Mouse (Mus musculus) left cerebral cortex, adult 2 months (tissue): ENCODE measurements at regions not wholly inside any gene's neighbourhood (a gene's known extent, or its start where the extent isn't known, plus 50 kb on each side); places are given as distances from the start of the nearest gene placed in this dataset.

Source experiments
- DNase-seq, 2 experiments: peaks; one replicate each; pipeline ENCODE4 v3.0.0; 2021 to 2022; ENCODE audit warnings: low spot score in 2 of 2, mixed read lengths in 1 of 2; ENCODE audit errors: extremely low spot score in 1 of 2
- H3K27ac ChIP-seq: fragments of 200-600 bp; 2 replicates; pipeline ENCODE4 v1.8.1; 2022
- H3K4me3 ChIP-seq: fragments of 200-600 bp; 2 replicates; pipeline ENCODE4 v1.8.1; 2022
- CTCF ChIP-seq: fragments of 200-600 bp; IDR thresholded peaks from 2 replicates; pipeline ENCODE4 v1.8.1; 2022; ENCODE audit warnings: antibody characterized with exemption, mild to moderate bottlenecking, moderate library complexity
- intact Hi-C: fragments of 180-260 bp; cut with DNase I; formaldehyde crosslinking; loops from one replicate; pipeline ENCODE4 v1.15.1; 2025

DNA sequence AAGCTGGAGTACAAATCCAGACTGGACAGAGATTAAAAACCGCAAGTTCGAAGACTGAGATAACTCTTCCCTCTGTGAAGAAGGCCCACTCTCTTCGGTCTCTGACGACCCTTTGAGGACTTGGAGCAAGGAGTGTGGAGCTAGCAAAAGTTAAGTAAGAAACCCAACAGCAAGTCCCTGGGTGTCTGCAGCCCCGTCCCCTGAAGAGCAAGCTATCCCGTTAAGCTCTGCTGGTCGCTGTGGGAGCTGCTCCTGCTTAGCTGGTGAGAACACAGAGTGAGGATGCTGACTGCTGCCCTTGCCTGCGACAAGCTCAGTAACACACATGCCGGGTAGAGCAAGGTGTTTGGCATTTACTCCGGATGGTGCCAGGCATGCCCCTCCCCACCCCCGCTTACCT lies 115.2 kb upstream of the Pja1 start:
- intact Hi-C loops, result no loop called here

DNA sequence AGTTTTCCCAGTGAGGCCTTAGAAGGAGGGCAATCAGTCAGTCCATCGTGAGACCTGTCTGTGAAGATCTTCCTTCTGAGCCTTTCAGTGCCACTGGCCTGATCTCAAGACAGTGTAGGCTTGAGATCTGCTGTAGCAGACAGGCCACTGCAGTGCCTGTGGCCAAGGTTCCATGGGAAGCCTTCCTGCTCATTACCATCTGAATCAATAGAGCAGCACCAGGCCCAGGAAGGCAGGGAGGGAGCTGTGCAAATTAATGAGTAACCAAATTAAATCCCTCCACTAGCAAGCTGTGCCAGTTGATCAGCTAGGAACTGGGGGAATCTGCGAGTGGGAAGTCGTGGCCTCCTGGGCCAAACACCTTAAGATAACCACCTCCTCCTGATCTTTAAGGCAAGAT lies 114.6 kb upstream of the Pja1 start:
- DNase-seq, result no peak
- no peak overlapping the region for H3K4me3 ChIP-seq
- intact Hi-C loops, result no loop called here
- TF ChIP-seq CTCF, result no peak
- no peak overlapping the region for H3K27ac ChIP-seq

More for the DNA sequence above, 115.2 kb upstream of the Pja1 start:
- TF ChIP-seq CTCF, result no peak
- no peak for DNase-seq
- Histone ChIP-seq H3K27ac (no peak overlapping the region), H3K4me3 (no peak overlapping the region)

DNA sequence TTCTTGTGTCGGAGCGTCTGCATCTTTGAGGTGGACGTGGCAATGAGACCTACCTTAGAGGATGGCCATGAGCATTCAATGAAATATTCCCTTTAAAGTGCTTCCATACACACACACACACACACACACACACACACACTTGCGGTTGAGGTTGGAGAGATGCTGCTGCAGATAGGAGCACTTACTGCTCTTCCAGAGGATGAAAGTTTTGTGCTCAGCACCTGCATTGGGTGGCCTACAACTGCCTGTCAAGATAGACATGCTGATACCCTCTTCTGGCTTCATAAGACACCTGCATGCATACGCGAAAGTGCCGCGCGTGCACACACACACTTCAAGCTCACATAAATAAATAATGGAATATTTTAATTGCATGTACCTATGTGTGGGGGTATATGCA lies 111.5 kb upstream of the Pja1 start:
- no peak for DNase-seq
- intact Hi-C loops, result no loop called here
- TF ChIP-seq CTCF, result no peak
- H3K27ac ChIP-seq, result no peak overlapping the region
- H3K4me3 ChIP-seq, result no peak overlapping the region

DNA sequence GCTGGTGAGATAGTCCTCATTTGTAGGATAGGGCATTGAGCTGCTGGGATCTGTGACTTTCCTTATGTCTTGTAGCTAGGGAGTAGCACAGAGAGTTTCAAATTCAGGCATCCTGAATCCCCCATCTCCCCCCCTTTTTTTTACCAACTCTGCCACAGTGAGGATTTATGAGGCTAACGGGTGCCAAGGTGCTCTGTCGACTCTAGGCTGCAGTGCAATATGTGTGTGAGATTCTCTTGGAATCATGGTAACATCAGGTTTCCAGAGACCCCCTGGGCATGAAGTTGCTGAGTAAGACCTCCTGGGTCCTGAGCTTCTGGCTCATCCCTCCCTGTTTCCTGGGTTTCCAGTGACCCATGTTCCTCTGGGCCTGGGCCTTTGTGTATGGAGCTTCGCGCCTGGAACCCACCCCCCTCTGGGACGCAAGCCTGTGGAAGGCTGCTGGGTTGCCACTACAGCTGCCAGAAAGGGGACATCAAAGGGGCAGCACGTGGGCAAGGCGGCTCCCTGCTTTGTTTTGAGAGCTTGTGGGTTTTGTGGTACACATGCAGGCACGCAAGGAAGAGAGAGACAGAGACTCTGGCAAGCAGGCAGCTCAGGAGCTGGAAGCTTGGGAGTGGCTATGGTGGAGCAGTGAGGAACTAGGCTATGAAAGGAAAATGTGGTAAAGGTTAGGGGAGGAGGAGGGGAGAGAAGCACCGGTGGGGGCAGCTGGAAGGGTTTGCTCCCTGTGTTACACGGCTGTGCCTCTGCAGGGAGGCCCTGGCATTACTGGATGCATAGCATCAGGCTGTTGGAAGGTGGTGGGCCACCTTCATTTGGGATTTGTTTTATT lies 110.8 kb upstream of the Pja1 start:
- TF ChIP-seq CTCF, result no peak
- intact Hi-C loops, result no loop called here
- no peak overlapping the region for H3K27ac ChIP-seq

DNA sequence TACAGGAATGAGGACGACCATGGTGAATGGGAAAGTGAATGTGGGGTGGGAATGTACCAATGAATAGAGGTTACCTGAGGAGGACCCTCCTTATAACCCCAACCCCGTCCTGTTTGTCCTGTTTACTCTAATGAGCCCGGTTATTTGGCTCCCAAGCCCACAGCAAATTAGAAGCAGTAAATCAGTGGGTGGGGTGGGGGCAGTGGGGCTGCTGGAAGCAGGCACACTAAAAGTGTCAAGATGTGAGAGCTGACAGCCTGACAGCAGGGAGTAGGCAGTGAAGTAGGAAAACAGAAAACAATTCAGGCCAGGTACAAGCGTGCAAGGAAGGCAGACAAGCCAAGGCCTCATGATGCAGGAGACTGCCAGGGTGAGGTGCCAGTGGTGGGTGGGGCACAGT lies 108.1 kb upstream of the Pja1 start:
- Histone ChIP-seq H3K4me3 (no peak overlapping the region), H3K27ac (no peak overlapping the region)
- DNase-seq, result no peak
- intact Hi-C loops, result no loop called here
- no peak for TF ChIP-seq CTCF

More for the DNA sequence above, 110.8 kb upstream of the Pja1 start:
- no peak for DNase-seq
- no peak overlapping the region for H3K4me3 ChIP-seq

DNA sequence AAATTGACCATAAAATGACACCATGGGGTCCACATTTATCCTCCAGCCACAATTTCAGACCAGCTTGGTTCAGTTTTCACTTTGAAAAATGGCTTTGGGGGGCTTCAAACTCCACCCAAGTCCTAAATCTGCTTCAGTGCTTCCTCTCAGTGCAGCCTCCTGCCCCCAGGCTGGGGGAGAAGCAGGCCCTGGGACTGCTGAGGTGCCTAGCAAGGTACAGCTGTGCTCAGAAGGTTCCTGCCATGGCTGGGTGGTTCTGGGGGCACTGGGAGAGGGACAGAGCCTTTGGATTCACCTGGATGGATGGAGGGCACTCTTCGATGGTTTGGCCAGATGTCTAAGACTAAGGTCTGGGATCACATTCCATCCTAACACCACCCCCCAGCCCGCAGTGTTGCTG lies 107.7 kb upstream of the Pja1 start:
- no peak overlapping the region for H3K27ac ChIP-seq
- DNase-seq, result no peak
- TF ChIP-seq CTCF, result no peak
- intact Hi-C loops, result no loop called here
- H3K4me3 ChIP-seq, result no peak overlapping the region

DNA sequence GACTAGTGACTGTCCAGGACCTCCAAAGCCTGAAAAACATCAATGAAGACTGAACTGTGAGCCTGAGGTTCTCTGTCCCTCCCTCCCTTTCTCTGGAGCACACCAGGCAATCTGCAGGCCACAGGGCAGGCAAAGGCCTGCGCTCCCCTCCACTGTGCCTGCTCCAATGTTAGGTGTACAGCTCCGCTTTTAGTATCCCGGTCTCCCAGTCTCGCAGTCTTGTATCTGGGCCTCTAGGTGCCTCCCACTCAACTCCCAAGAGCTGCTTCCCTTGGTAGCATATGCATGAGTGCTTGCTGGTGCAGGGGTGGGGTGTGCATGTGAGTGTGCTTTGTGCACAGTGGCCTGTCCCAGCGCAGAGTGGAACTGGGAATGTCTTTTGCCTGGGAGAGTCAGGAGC lies 104.0 kb upstream of the Pja1 start:
- Histone ChIP-seq H3K27ac (no peak overlapping the region), H3K4me3 (no peak overlapping the region)
- intact Hi-C loops, result loop anchor here (2.0 kb wide), 2 partner anchors 84 to 106 kb away; no protein-coding TSS in a partner anchor
- DNase-seq, result no peak
- no peak for TF ChIP-seq CTCF

DNA sequence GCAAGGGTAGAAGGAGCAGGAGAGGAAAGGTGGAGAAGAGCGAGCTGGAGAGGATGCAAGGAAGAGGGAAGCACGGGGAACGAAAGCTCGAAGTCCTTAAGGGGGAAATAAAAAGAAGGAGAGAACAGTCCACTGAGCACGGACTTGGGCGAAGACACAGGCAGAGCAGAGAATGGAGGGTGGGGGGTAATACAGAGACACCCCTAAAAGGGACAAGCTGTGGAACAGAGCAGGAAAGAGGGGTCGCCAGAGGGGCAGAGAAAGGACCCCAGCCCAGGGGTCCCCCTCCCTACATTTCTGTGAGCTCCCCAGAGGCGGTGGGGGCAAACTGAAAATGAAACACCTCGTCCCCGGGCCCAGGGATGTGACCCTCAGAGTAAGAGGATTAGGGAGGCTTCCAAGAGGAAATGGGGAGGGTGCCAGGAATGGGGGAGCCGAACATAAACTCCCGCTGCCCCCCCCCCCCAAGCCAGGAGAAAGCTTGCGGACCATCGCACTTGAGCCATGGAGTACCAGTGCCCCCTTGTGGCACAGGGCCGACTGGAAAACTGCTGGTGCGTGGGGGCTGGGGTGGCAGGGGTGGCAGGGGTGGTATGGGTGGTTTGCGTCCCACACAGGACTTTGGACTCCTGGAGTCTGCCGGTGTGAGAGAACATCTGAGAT lies 103.5 kb upstream of the Pja1 start:
- TF ChIP-seq CTCF, result peak; percentile 56
- peak overlapping the region; percentile 38 for H3K4me3 ChIP-seq
- H3K27ac ChIP-seq, result no peak overlapping the region
- peak; percentile 33 to 60 for DNase-seq
- intact Hi-C loops, result loop anchor here (1.0 to 5.0 kb wide), 4 partner anchors 42 to 439 kb away; no protein-coding TSS in a partner anchor

DNA sequence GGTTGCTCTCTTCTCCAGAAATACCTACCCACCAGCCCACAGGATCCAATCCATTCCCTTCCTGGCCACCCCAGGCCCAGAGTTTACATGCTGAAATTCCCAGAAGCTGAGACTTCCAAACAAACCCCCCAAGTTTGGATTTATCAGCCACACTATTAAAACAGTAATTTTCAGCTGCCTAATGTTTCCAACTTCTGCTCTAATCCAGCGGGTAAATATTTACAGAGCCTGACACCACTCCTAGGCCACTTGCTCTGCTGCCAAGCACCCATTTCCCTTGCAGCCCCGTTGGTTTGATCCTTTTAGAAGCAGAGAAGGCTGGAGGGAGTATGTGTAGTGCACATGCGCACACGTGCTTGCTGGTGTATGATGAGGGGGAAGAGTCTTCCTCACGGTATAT lies 99.1 kb upstream of the Pja1 start:
- intact Hi-C loops, result loop anchor here (5.0 kb wide), 1 partner anchor 38 kb away; no protein-coding TSS in a partner anchor
- TF ChIP-seq CTCF, result no peak
- Histone ChIP-seq H3K4me3 (no peak overlapping the region), H3K27ac (no peak overlapping the region)
- no peak for DNase-seq

DNA sequence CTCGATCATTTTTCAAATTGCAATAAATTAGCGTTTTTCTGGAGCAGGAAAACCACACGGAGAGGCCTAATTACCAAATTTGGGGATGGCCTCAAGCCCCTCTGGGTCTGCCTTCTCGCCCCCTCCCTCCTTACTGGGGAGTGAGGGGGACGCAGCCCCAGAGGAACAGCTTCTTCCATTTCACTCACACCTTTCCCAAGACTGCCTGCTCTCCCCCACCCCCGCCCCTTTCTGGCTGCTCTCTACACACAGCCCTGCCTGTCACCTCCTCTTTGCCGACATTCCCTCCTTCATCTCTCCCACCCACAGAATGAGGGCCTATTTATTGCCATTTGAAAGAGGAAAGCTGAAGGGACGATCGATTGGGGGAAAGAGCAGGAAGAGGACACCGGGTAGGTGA lies 97.2 kb upstream of the Pja1 start:
- no peak overlapping the region for H3K27ac ChIP-seq
- no peak overlapping the region for H3K4me3 ChIP-seq
- intact Hi-C loops, result no loop called here
- DNase-seq, result no peak
- TF ChIP-seq CTCF, result no peak

DNA sequence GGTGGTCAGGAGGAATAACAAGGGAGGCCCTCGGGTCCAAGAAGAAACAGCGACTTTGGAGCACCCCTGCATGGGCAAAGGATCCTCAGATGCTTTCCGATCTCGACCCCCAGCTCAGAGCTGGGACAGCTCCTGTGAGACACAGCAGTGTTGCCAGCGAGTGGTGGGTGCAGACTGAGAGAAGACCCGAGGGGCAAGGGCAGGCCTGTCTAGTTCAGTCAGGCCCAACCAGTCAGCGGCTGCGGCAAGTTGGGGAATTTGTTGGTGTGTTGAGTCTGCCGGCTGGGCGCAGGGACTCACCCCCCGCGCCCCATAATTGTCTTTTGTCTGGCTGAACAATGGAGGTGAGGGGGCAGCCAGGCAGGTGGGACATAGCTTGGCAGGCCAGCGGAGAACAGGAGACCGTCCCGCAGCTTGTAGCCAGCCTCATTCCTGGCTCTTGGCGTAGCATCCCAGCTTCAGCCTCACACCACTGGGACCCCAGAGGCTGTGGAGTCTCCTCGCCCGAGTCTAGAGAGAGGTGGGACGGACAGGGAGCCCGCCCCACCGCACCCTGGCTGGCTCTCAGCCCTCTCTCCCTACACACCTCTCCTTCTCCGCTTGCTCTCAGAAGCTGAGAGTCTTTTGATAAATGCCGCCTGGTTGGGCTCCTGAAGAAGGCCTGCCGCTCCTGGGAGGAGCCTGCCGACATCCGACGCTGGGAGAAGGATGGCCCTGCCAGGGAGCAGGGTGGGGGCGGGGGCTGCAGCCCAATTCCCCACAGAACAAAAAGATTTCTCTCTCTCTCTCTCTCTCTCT lies 96.5 kb upstream of the Pja1 start:
- DNase-seq, result no peak
- Histone ChIP-seq H3K27ac (no peak overlapping the region), H3K4me3 (no peak overlapping the region)
- intact Hi-C loops, result no loop called here
- no peak for TF ChIP-seq CTCF

DNA sequence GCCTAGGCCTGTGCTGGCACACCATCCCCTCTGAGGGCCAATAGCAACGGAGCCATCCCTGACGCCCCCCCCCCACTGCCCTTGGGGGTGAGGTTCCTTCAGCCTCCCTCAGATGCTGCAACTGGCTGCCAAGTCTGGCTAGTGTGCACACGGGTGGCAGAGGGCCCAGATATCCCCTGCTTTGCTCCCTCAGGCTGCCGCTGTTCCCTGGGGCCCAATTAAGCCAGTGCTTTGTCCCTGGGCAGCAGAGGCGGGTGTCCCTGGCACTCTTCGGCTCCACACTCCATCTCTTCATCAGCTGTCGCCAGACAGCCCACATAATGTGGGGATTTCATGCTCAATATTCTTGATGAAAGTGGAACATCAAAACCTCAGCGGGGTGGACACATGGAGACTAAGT lies 90.9 kb upstream of the Pja1 start:
- TF ChIP-seq CTCF, result no peak
- Histone ChIP-seq H3K4me3 (no peak overlapping the region), H3K27ac (no peak overlapping the region)
- peak in 1 of 2 experiments; percentile 22 for DNase-seq
- intact Hi-C loops, result no loop called here
